Mouse (Mus musculus) left cerebral cortex, adult 2 months (tissue): ENCODE measurements at regions not wholly inside any gene's neighbourhood (a gene's known extent, or its start where the extent isn't known, plus 50 kb on each side); places are given as distances from the start of the nearest gene placed in this dataset.

Experiments used
- DNase-seq, 2 experiments: peaks; one replicate each; pipeline ENCODE4 v3.0.0; 2021 to 2022; ENCODE audit warnings: low spot score in 2 of 2, mixed read lengths in 1 of 2; ENCODE audit errors: extremely low spot score in 1 of 2
- H3K27ac ChIP-seq: fragments of 200-600 bp; 2 replicates; pipeline ENCODE4 v1.8.1; 2022
- H3K4me3 ChIP-seq: fragments of 200-600 bp; 2 replicates; pipeline ENCODE4 v1.8.1; 2022
- CTCF ChIP-seq: fragments of 200-600 bp; IDR thresholded peaks from 2 replicates; pipeline ENCODE4 v1.8.1; 2022; ENCODE audit warnings: antibody characterized with exemption, mild to moderate bottlenecking, moderate library complexity
- intact Hi-C: fragments of 180-260 bp; cut with DNase I; formaldehyde crosslinking; loops from one replicate; pipeline ENCODE4 v1.15.1; 2025

DNA sequence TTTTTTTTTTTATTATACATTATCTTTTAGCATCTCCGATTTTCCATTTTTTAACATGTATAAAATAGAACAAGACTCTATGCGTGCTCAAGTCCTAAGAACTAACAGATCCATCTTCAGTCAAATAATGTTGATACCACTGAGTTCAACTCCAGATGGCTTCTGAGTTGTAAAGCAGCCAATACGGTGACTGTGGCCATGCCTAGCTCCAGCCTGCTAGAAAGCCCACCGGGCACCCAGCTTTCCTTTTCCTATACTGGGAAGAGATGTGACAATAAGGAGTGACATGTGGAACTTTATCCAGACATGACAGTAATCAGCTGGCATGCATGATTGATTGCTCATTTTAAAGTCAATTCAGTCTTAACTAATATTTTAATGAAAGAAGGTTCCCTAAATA lies 236.7 kb upstream of the Crim1 start:
- DNase-seq: no peak
- intact Hi-C loops: no loop called here
- Histone ChIP-seq H3K4me3 (no peak overlapping the region), H3K27ac (no peak overlapping the region)
- no peak for TF ChIP-seq CTCF

- intact Hi-C loops: no loop called here
- no peak for DNase-seq
- Histone ChIP-seq H3K27ac (no peak overlapping the region), H3K4me3 (no peak overlapping the region)
- TF ChIP-seq CTCF: no peak
Measured at GRCm38 (mm10) chr17:77968510-77968909, 231.5 kb upstream of the Crim1 start.

DNA sequence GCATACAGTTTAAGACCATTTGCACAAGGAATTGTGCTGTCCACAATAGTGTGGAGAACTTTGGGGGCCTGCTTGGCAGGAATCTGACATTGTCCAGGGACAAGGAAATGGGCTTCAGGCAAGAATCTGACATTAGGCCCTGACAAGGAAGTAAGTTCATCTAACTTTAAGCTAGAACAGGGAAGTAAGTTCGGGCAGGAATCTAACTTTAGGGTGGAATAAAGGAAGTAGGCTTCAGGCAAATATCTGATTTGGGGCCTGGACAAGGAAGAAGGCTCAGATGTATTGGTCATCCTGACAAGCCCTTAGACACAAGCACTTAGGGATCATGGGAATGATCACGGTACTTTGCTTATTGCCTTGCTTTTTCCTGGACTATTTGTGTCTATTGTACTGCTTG lies 230.9 kb upstream of the Crim1 start:
- no peak for DNase-seq
- intact Hi-C loops: no loop called here
- H3K27ac ChIP-seq: no peak overlapping the region
- no peak overlapping the region for H3K4me3 ChIP-seq
- no peak for TF ChIP-seq CTCF
